Mouse (Mus musculus): ENCODE measurements around the gene Plppr1.

DNA sequence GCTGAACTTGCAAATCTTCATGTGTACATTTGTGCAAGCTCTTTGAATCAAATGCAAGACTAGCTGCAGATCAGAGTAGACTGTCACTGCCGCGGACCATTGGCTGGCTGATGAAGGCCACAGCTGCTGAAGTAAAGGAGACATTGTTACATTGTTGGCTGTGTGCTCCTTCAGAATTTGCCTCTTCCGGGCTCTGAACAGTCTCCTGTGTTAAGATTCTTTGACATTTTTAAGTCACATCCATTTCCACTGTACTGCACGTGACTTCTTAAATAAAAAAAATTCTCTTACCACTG, 227.1 kb downstream of the Plppr1 start:
- TF ChIP-seq USF1 (IDR thresholded peaks at IDR 0.05; ENCODE audit: low read depth) (no peak), TCF12 (IDR thresholded peaks at IDR 0.05; ENCODE audit: insufficient read depth, poor library complexity, severe bottlenecking) (no peak), POLR2A (IDR thresholded peaks at IDR 0.05; ENCODE audit: insufficient read length, low read depth) (no peak), MAX (IDR thresholded peaks at IDR 0.05; ENCODE audit: low read depth) (no peak), E2F4 (IDR thresholded peaks at IDR 0.05; ENCODE audit: insufficient read depth) (no peak), MYOG (IDR thresholded peaks at IDR 0.05; ENCODE audit: control insufficient read depth in 1 of 3, insufficient read depth in 1 of 3, insufficient read length in 2 of 3, low read depth in 2 of 3) (no peak), CEBPB (IDR thresholded peaks at IDR 0.05; ENCODE audit: insufficient read depth, poor library complexity, severe bottlenecking) (no peak), SRF (IDR thresholded peaks at IDR 0.05; ENCODE audit: control insufficient read depth, insufficient read length, low read depth) (no peak), MYOD1 (IDR thresholded peaks at IDR 0.05; ENCODE audit: control insufficient read depth in 1 of 3, insufficient read length in 2 of 3, low read depth in 2 of 3) (no peak)
